Mouse (Mus musculus) liver, adult 2 months (tissue): ENCODE results near the gene Klf6. TPM values are rescaled to one million over a fixed set of nuclear protein-coding genes. Genes with fewer than 3 reads are reported as not detected.

ENCODE experiments used
- DNase-seq: peaks from one replicate; pipeline ENCODE4 v3.0.0-alpha.2; 2011; ENCODE audit warnings: low read depth, low spot score; ENCODE audit errors: extremely low read depth
- H3K27ac ChIP-seq: fragments of 200-500 bp; replicated peaks from 2 replicates; pipeline ENCODE4 v1.5.1; 2012; ENCODE audit warnings: low read depth, mild to moderate bottlenecking, control low read depth, inconsistent platforms, low read length; ENCODE audit not compliant: insufficient read depth
- H3K27me3 ChIP-seq: fragments of 200-500 bp; 2 replicates; pipeline ENCODE4 v1.6.1; 2012; ENCODE audit warnings: mild to moderate bottlenecking, moderate library complexity, low read length, inconsistent platforms; ENCODE audit not compliant: control insufficient read depth, insufficient read depth
- H3K36me3 ChIP-seq: fragments of 200-500 bp; 2 replicates; pipeline ENCODE4 v1.6.1; 2012; ENCODE audit warnings: low read length, inconsistent platforms; ENCODE audit not compliant: control insufficient read depth, insufficient read depth
- H3K4me1 ChIP-seq: fragments of 200-500 bp; 2 replicates; pipeline ENCODE4 v1.6.1; 2011; ENCODE audit warnings: low read length; ENCODE audit not compliant: control insufficient read depth, insufficient read depth
- H3K4me3 ChIP-seq: fragments of 200-500 bp; 2 replicates; pipeline ENCODE4 v1.5.1; 2011; ENCODE audit warnings: low read depth, mild to moderate bottlenecking, control low read depth, low read length, moderate library complexity; ENCODE audit not compliant: insufficient read depth
- H3K79me2 ChIP-seq: fragments of 200-500 bp; 2 replicates; pipeline ENCODE4 v1.6.1; 2012; ENCODE audit warnings: inconsistent platforms, mild to moderate bottlenecking, low read length, moderate library complexity; ENCODE audit not compliant: control insufficient read depth, insufficient read depth
- H3K9ac ChIP-seq: fragments of 200-500 bp; 2 replicates; pipeline ENCODE4 v1.6.1; 2012; ENCODE audit warnings: low read depth, mild to moderate bottlenecking, control low read depth, inconsistent platforms, low read length
- CTCF ChIP-seq: fragments of 200-500 bp; IDR thresholded peaks from 2 replicates; pipeline ENCODE4 v1.5.1; 2011; ENCODE audit warnings: low read depth, low read length, control low read depth
- POLR2A ChIP-seq: fragments of 200-500 bp; IDR thresholded peaks from 2 replicates; pipeline ENCODE4 v1.6.1; 2011; ENCODE audit warnings: low read length, control low read depth; ENCODE audit not compliant: insufficient read depth; ENCODE audit errors: extremely low read depth
- WGBS: fragments of 180-500 bp; shearing (Covaris S2); methylation state at CpG from one replicate; pipeline ENCODE4 v1.1.7; 2018; 5-methylcytosine and 5-hydroxymethylcytosine counted together
- polyA plus RNA-seq: library from polyadenylated mRNA; depleted of rRNA; stranded (reverse); fragments of >200 nt; gene quantifications from 2 replicates; pipeline ENCODE4 v1.2.3, GENCODE M21; 2012
- total RNA-seq: library from RNA; depleted of rRNA; stranded (reverse); fragments of >200 nt; gene quantifications from 2 replicates; pipeline ENCODE4 v1.2.3, GENCODE M21; 2014

The Klf6 gene
- total and polyA plus RNA-seq, 2 experiments: 1.9 to 8.1 TPM

DNA sequence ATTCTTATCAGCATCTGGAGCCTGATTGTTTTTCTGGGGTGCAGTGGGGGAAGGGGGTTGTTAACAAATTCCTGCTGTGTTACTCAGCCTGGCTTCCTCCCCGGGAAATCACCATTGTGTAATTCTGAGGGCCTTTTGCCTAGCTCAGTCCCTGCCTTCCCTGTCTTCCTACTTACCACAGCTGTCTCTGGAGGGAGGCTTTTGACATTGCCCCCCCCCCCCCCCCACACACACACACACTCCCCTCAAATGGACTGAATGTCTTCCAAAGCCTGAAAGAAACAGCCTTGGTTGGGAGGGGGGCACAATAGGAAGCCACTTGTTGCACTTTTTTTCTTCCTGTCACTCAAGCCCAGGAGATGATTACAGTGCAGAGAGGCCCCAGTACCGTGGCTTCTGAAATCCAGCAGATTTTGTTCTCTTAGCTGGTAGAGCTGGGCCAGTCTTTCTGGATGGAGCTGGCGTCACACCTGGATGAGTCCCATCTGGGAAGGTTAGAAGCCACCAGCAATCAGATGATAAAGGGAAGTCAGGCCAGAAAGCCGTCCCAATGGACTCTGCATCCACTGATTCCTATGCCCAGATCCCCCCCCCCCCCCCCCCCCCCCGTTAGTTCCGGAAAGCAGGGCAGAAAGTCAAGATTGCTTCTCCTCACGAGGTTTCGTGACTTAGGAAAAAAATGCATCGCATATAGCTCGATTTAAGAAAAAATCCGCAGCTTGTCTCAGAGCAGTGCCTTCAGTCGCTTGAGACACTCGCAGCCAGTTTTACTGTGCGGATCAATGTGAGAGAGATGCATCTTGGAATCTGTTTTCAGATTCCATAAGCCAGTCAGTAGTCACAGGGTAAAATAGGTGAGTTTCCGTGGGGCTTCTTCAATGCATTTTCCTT is 9.3 kb downstream of the Klf6 start:
- Histone ChIP-seq H3K27ac (0 out of 2 replicates have a peak overlapping the region, but pooled peaks have one; percentile 18), H3K36me3 (peaks cover 23% of the 10 kb centered on the region), H3K27me3 (no peaks in the 10 kb centered on the region), H3K79me2 (no peaks in the 10 kb centered on the region), H3K4me3 (no peak overlapping the region), H3K9ac (no peak overlapping the region), H3K4me1 (peaks cover 3% of the 10 kb centered on the region; the same call in 1 of the 2 replicates)
- 43% methylated on average over 15 of the region's 15 CpGs for WGBS
- TF ChIP-seq CTCF (no peak), POLR2A (no peak)
- DNase-seq: peak; percentile 59

DNA sequence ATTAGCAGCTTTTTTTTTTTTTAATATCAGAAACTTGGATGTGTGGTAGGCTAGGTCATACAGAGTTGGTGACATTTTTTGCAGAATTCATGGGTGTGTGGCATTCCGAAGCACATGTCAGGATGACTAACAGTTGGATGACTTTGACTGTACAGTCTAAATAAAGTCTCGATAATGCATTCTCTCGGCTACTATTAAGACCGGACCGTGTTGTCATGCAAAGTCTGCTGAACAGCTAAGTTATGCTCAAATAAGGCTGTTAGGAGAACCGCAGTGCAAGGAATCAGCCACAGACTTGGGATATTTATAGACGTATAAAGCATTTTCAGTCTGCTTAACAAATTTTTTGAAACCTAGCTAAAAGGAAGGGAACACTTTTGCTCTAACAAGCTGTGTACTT is 10.1 kb downstream of the Klf6 start:
- Histone ChIP-seq H3K36me3 (peaks cover 17% of the 10 kb centered on the region), H3K4me3 (no peak overlapping the region), H3K79me2 (no peaks in the 10 kb centered on the region), H3K27me3 (no peaks in the 10 kb centered on the region), H3K27ac (no peak overlapping the region), H3K4me1 (peaks cover 3% of the 10 kb centered on the region; the same call in 1 of the 2 replicates), H3K9ac (no peak overlapping the region)
- DNase-seq: no peak
- TF ChIP-seq CTCF (no peak), POLR2A (no peak)
- 88% methylated on average over 7 of the region's 7 CpGs for WGBS

DNA sequence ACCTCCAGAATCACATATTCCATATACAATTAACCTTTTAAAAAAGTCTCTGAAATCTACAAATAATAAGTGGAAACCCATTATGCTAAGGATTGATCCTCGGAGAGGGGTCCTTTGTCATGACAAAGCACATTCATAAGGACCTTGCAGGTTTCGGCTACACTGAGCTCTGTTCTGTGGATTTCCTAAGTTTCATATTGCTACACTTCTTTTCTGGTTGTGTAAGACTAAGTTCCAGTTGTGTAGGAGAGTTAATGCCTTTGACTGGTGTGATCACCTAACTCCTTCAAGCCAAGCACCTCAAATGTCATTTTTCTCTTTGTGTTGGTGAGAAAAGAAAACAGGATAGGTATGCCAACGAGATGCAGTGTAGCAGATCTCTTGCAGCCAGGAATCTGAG is 12.4 kb downstream of the Klf6 start:
- WGBS: 94% methylated on average over 3 of the region's 3 CpGs
- peaks cover 3% of the 10 kb centered on the region; the same call in 1 of the 2 replicates for H3K4me1 ChIP-seq

DNA sequence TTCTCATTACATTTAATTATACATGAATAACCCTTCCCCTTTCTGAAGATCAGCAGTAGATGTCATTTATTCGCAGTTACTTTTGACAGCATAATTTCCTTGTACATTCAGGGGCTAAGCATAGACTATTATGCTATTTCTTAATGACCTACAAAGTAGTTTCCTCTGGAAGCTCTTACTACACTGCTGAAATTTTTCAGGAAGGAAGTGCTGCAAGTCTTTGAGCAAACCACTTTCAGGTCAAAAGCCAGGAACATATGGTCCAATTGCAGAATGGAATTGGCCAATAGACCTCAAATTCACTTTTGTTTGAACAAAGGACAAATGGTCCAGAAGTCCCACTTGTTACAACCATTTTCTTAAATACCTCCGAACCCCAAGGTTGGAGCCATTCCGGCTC is 14.2 kb downstream of the Klf6 start:
- TF ChIP-seq CTCF (no peak), POLR2A (no peak)
- Histone ChIP-seq H3K27ac (no peak overlapping the region), H3K9ac (no peak overlapping the region), H3K27me3 (no peaks in the 10 kb centered on the region), H3K36me3 (no peaks in the 10 kb centered on the region), H3K79me2 (no peaks in the 10 kb centered on the region), H3K4me3 (no peak overlapping the region), H3K4me1 (no peaks in the 10 kb centered on the region)
- DNase-seq: no peak
- WGBS: 91% methylated on average over 3 of the region's 3 CpGs

More for the DNA sequence above, 12.4 kb downstream of the Klf6 start:
- H3K9ac ChIP-seq: no peak overlapping the region
- no peak overlapping the region for H3K4me3 ChIP-seq
- no peaks in the 10 kb centered on the region for H3K79me2 ChIP-seq
- no peaks in the 10 kb centered on the region for H3K27me3 ChIP-seq
- no peak for DNase-seq
- H3K27ac ChIP-seq: no peak overlapping the region
- TF ChIP-seq CTCF (no peak), POLR2A (no peak)
- 0 out of 2 replicates have a peak, but pooled peaks cover 2% of the 10 kb centered on the region for H3K36me3 ChIP-seq

DNA sequence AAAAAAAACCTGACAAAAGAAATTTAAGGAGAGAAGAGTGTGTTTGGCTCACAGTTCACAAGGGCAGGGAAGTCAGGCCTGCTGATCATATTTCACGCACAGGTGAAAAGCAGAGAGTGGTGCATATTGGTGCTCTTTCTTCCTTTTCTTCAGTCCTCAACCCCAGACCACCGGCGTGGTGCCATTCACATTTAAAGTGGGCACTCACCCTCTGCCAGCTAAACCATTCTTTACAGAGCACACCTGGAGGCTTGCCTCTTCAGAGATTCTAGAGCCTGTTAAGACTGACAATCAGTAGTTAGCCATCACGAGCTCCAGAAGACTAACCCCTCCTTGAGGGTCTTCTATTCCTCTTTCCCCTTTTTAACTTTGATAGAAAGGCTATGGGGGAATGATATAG is 17.5 kb downstream of the Klf6 start:
- Histone ChIP-seq H3K27ac (no peak overlapping the region), H3K4me1 (no peaks in the 10 kb centered on the region), H3K79me2 (no peaks in the 10 kb centered on the region), H3K27me3 (no peaks in the 10 kb centered on the region), H3K9ac (no peak overlapping the region), H3K4me3 (no peak overlapping the region), H3K36me3 (no peaks in the 10 kb centered on the region)
- WGBS: 87% methylated on average over 4 of the region's 4 CpGs
- no peak for TF ChIP-seq CTCF
- no peak for TF ChIP-seq POLR2A
- no peak for DNase-seq

DNA sequence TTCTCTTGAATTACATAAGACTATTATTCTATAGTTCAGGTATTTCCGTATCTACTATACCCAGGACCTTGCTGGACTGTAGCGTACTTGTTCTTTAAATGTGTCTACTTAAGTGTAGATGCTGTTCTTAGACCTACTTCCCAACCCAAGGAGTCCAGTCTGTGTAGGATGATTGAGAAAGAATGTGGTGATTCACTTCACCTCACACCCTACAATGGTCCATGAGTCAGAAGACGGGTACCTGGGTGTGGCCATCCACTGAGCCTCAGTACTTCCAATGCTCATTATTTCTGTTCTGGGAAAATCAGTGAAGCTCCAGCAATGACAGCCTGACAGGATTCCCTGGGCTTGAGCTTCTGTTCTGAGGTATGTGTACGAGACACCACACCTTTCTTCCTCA is 25.5 kb downstream of the Klf6 start:
- Histone ChIP-seq H3K79me2 (no peaks in the 10 kb centered on the region), H3K4me1 (no peaks in the 10 kb centered on the region), H3K4me3 (no peak overlapping the region), H3K36me3 (no peaks in the 10 kb centered on the region), H3K9ac (no peak overlapping the region), H3K27me3 (no peaks in the 10 kb centered on the region), H3K27ac (no peak overlapping the region)
- DNase-seq: no peak
- TF ChIP-seq POLR2A (no peak), CTCF (no peak)
- WGBS: 93% methylated on average over 4 of the region's 4 CpGs
